Mouse (Mus musculus): ENCODE measurements around the gene Cfap44. TPM values are rescaled to one million over a fixed set of nuclear protein-coding genes. Genes with fewer than 3 reads are reported as not detected.

Cfap44 gene
- polyA plus RNA-seq, 1 experiment: not detected

DNA sequence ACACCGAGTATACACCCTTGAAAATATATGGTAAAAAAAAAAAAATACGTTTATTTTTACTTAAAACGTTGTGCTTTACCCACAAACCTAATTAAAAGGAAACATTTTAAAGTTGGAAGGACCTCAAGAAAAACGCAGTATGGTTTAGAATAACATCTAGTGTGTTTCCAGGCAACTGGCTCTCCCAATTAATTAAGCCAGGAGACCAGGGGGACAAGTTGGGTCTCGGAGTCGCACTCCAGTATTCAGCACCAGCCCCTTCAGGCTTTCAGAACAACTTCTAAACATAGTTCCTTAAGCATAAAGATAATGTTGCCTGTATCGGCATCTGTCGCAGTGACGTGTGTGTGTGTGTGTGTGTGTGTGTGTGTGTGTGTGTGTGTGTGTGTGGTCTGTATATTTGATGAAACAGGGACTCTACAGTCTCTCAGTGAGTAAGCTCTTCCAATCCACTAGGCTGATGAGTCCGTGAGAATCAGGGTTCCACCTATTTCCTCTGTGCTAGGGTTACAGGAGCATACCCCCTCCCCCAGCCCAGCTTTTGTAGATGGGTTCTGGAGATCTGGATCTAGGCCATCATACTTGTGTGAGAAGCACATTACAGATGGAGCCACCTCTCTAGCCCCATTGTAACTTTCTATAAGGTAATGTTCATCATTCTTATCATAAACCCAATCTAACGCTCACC is 132.8 kb downstream of the Cfap44 start:
- Histone ChIP-seq H3K4me1 (ENCODE audit: control insufficient read depth, insufficient read depth, insufficient read length) (no peaks in the 10 kb centered on the region), H3K36me3 (ENCODE audit: control insufficient read depth, insufficient read depth, low read length) (no peaks in the 10 kb centered on the region), H3K27me3 (ENCODE audit: control insufficient read depth, insufficient read depth, low read length) (no peaks in the 10 kb centered on the region), H3K27ac (ENCODE audit: insufficient read depth, low read length) (no peak overlapping the region), H3K4me3 (ENCODE audit: extremely low read depth, insufficient read depth, insufficient read length) (no peak overlapping the region)
- 84% methylated on average over 11 of the region's 11 CpGs for WGBS
- DNase-seq (ENCODE audit: low read depth in 1 of 2, low spot score in 2 of 2): no peak
- TF ChIP-seq CTCF (IDR thresholded peaks at IDR 0.05; ENCODE audit: extremely low read depth, insufficient read depth, insufficient read length, insufficient replicate concordance) (no peak), POLR2A (IDR thresholded peaks at IDR 0.05; ENCODE audit: low read depth, low read length) (no peak)

DNA sequence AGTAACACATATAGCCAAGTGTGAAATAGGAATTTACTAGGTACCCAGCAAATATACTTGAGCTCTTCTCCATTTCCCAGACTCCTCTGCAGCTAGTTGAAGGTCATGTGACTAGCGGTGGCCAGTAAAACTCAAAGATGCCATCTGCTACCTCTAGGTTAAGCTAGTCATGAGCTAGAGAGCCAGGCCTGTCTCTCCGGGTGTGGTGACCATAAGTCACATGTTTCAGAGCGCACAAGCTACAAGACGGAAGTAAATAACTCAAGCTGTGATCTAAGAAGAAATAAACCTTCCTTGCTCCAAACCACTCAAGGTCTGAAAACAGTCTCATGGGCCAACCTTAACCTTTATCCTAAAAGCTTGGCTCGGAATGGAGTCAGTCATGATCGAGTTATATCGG is 134.4 kb downstream of the Cfap44 start:
- DNase-seq (ENCODE audit: low read depth in 1 of 2, low spot score in 2 of 2): no peak
- Histone ChIP-seq H3K4me1 (ENCODE audit: control insufficient read depth, insufficient read depth, insufficient read length) (no peaks in the 10 kb centered on the region), H3K36me3 (ENCODE audit: control insufficient read depth, insufficient read depth, low read length) (no peaks in the 10 kb centered on the region), H3K4me3 (ENCODE audit: extremely low read depth, insufficient read depth, insufficient read length) (no peak overlapping the region), H3K27me3 (ENCODE audit: control insufficient read depth, insufficient read depth, low read length) (no peaks in the 10 kb centered on the region), H3K27ac (ENCODE audit: insufficient read depth, low read length) (no peak overlapping the region)
- 93% methylated on average over 7 of the region's 7 CpGs for WGBS
- TF ChIP-seq POLR2A (IDR thresholded peaks at IDR 0.05; ENCODE audit: low read depth, low read length): no peak
- no peak for TF ChIP-seq CTCF (IDR thresholded peaks at IDR 0.05; ENCODE audit: extremely low read depth, insufficient read depth, insufficient read length, insufficient replicate concordance)

DNA sequence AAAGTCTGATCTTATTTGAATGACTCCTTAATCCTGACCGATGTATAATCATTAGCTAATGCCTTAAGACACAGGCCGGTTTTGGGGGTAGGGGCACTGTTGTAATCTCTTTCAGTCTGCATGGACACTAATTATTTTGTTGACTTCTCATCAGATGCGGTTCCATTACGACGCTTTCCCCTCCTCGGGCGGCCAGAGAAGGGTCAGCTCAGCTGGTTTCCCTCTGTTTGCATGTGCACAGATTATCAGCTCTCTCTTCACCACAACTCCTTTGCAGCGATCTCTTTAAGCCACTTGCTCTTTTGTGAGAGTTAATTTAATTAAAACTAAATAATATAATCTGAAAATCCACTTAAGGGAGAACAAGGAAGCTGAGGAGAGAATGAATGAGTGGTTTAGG is 135.1 kb downstream of the Cfap44 start:
- H3K4me1 ChIP-seq (ENCODE audit: control insufficient read depth, insufficient read depth, insufficient read length): no peaks in the 10 kb centered on the region
- H3K4me3 ChIP-seq (ENCODE audit: extremely low read depth, insufficient read depth, insufficient read length): no peak overlapping the region
- no peaks in the 10 kb centered on the region for H3K36me3 ChIP-seq (ENCODE audit: control insufficient read depth, insufficient read depth, low read length)
- DNase-seq (ENCODE audit: low read depth in 1 of 2, low spot score in 2 of 2): no peak
- no peaks in the 10 kb centered on the region for H3K27me3 ChIP-seq (ENCODE audit: control insufficient read depth, insufficient read depth, low read length)
- 93% methylated on average over 8 of the region's 8 CpGs for WGBS
- TF ChIP-seq CTCF (IDR thresholded peaks at IDR 0.05; ENCODE audit: extremely low read depth, insufficient read depth, insufficient read length, insufficient replicate concordance) (no peak), POLR2A (IDR thresholded peaks at IDR 0.05; ENCODE audit: low read depth, low read length) (no peak)
- no peak overlapping the region for H3K27ac ChIP-seq (ENCODE audit: insufficient read depth, low read length)

DNA sequence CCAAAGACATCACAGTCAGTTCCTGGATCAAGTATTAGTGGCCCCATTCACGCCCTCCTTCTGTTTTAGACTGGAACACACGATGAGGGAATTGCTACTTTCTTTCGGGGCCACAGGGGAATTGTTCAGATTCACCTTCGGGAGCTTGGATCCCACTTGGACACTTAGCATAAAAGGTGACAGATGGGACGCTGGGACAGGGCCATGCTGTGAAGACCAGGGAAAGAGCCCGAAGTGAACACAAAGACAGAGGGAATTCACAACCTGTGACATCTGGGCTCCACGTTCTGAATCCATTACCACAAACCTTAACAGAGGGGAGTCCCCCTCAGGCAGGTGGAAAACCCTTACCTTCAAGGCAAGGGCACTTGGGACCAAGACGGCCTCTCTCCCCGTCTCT is 135.6 kb downstream of the Cfap44 start:
- no peaks in the 10 kb centered on the region for H3K4me1 ChIP-seq (ENCODE audit: control insufficient read depth, insufficient read depth, insufficient read length)
- no peaks in the 10 kb centered on the region for H3K36me3 ChIP-seq (ENCODE audit: control insufficient read depth, insufficient read depth, low read length)
- no peaks in the 10 kb centered on the region for H3K27me3 ChIP-seq (ENCODE audit: control insufficient read depth, insufficient read depth, low read length)
- no peak overlapping the region for H3K4me3 ChIP-seq (ENCODE audit: extremely low read depth, insufficient read depth, insufficient read length)
- no peak for DNase-seq (ENCODE audit: low read depth in 1 of 2, low spot score in 2 of 2)
- 82% methylated on average over 9 of the region's 9 CpGs for WGBS
- no peak overlapping the region for H3K27ac ChIP-seq (ENCODE audit: insufficient read depth, low read length)
- TF ChIP-seq POLR2A (IDR thresholded peaks at IDR 0.05; ENCODE audit: low read depth, low read length) (no peak), CTCF (IDR thresholded peaks at IDR 0.05; ENCODE audit: extremely low read depth, insufficient read depth, insufficient read length, insufficient replicate concordance) (no peak)

DNA sequence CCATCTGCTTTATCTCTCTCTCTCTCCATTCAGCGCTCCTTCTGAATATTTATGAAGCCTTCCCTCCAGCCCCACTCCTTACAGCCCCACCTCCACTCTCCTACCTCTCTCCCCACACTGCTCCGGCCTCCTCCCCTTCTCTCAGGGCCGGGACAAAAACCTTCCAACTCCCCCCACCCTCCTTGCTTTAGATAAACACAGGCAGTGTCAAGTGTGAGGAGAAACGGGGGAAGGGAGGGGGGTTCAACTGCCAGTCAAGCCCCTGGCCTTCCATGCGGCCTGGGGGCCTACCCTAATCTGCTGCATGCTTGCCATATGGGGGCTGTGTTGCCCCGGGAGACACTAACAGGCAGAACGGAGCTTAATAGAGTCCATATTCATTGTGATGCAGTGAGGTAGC is 136.2 kb downstream of the Cfap44 start:
- Histone ChIP-seq H3K27ac (ENCODE audit: insufficient read depth, low read length) (no peak overlapping the region), H3K4me3 (ENCODE audit: extremely low read depth, insufficient read depth, insufficient read length) (no peak overlapping the region), H3K36me3 (ENCODE audit: control insufficient read depth, insufficient read depth, low read length) (no peaks in the 10 kb centered on the region), H3K4me1 (ENCODE audit: control insufficient read depth, insufficient read depth, insufficient read length) (no peaks in the 10 kb centered on the region), H3K27me3 (ENCODE audit: control insufficient read depth, insufficient read depth, low read length) (no peaks in the 10 kb centered on the region)
- no peak for TF ChIP-seq POLR2A (IDR thresholded peaks at IDR 0.05; ENCODE audit: low read depth, low read length)
- no peak for TF ChIP-seq CTCF (IDR thresholded peaks at IDR 0.05; ENCODE audit: extremely low read depth, insufficient read depth, insufficient read length, insufficient replicate concordance)
- 52% methylated on average over 7 of the region's 7 CpGs for WGBS
- no peak for DNase-seq (ENCODE audit: low read depth in 1 of 2, low spot score in 2 of 2)

DNA sequence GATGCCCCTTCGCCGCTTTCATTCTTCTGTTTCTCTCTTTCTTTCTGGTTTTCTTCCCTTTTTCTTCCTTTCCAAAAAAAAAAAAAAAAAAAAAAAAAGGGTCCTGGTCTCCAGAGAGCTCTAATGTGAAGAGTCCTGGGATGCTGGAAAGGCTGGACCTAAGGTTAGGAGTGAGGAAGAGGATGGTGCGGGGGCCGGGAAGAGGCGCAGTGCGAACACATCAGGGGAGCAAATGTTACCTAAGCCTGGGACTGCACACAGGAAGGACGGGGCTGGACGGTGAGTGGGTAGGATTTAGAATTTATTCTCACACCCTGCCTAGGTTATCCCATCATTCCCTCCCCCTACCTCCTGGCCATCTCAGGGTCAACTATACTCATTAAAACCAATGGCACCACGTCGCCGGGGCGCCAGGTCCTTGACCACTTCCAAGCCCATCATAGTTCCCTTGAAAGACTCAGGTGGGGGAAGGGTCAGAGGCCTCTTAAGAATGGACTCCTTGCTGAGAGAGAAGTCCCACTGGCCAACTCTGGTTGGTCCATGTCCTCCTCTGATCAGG is 136.7 kb downstream of the Cfap44 start:
- H3K27me3 ChIP-seq (ENCODE audit: control insufficient read depth, insufficient read depth, low read length): no peaks in the 10 kb centered on the region
- no peaks in the 10 kb centered on the region for H3K4me1 ChIP-seq (ENCODE audit: control insufficient read depth, insufficient read depth, insufficient read length)
- H3K27ac ChIP-seq (ENCODE audit: insufficient read depth, low read length): no peak overlapping the region
- WGBS: 88% methylated on average over 12 of the region's 12 CpGs
- no peaks in the 10 kb centered on the region for H3K36me3 ChIP-seq (ENCODE audit: control insufficient read depth, insufficient read depth, low read length)
- no peak for DNase-seq (ENCODE audit: low read depth in 1 of 2, low spot score in 2 of 2)
- H3K4me3 ChIP-seq (ENCODE audit: extremely low read depth, insufficient read depth, insufficient read length): no peak overlapping the region
- TF ChIP-seq POLR2A (IDR thresholded peaks at IDR 0.05; ENCODE audit: low read depth, low read length) (no peak), CTCF (IDR thresholded peaks at IDR 0.05; ENCODE audit: extremely low read depth, insufficient read depth, insufficient read length, insufficient replicate concordance) (no peak)

Other genes starting within 250 kb of the Cfap44 start
- gene Usf3, start 221.6 kb upstream of the Cfap44 start, polyA plus RNA-seq (2012; rRNA removed): 7.4 and 7.7 TPM in 2 replicates
- gene Sidt1, start 61.6 kb upstream of the Cfap44 start, polyA plus RNA-seq (2012; rRNA removed): 21.9 and 22.8 TPM in 2 replicates
- gene Spice1, start 47.7 kb upstream of the Cfap44 start, polyA plus RNA-seq (2012; rRNA removed): 5.2 and 6.4 TPM in 2 replicates
- gene Boc, start 164.1 kb downstream of the Cfap44 start, polyA plus RNA-seq (2012; rRNA removed): 2.4 and 2.8 TPM in 2 replicates